Mouse (Mus musculus) heart, postnatal 0 days (tissue): ENCODE data around the gene March5. TPM values are rescaled to one million over a fixed set of nuclear protein-coding genes. Genes with fewer than 3 reads are reported as not detected.
"Not testable (repeated sequence)": the region's sequence is repeated elsewhere in the genome, so short reads cannot be mapped to it uniquely, and the experiment has no call there.

Experiments used
- ATAC-seq: fragments of 200-750 bp; cut with Nextera tagmentation; 2 replicates; pipeline ENCODE4 v1.8.0; 2017; ENCODE audit warnings: low read depth, moderate number of reproducible peaks, moderate library complexity; ENCODE audit not compliant: insufficient read depth
- DNase-seq: peaks from one replicate; pipeline ENCODE4 v3.0.0-alpha.2; 2016; ENCODE audit warnings: low spot score
- H3K27ac ChIP-seq: fragments of 300-500 bp; sonication (generic); 2 replicates; pipeline ENCODE4 v1.5.1; 2014; ENCODE audit warnings: low read depth, mild to moderate bottlenecking
- H3K27me3 ChIP-seq: fragments of 300-500 bp; sonication (generic); 2 replicates; pipeline ENCODE4 v1.6.1; 2014; ENCODE audit warnings: low read length, mixed read lengths; ENCODE audit not compliant: control insufficient read depth, insufficient read depth
- H3K36me3 ChIP-seq: fragments of 300-500 bp; sonication (generic); replicated peaks from 2 replicates; pipeline ENCODE4 v1.6.1; 2014; ENCODE audit warnings: low read length, mixed read lengths; ENCODE audit not compliant: control insufficient read depth, insufficient read depth
- H3K4me1 ChIP-seq: fragments of 300-500 bp; sonication (generic); 2 replicates; pipeline ENCODE4 v1.6.1; 2014; ENCODE audit warnings: antibody characterized with exemption; ENCODE audit not compliant: control insufficient read depth, insufficient read depth
- H3K4me2 ChIP-seq: fragments of 300-500 bp; sonication (generic); 2 replicates; pipeline ENCODE4 v1.6.1; 2014; ENCODE audit warnings: low read depth, mild to moderate bottlenecking, low read length, moderate library complexity
- H3K4me3 ChIP-seq: fragments of 300-500 bp; sonication (generic); 2 replicates; pipeline ENCODE4 v1.5.1; 2014; ENCODE audit warnings: low read depth, low read length
- H3K9ac ChIP-seq: fragments of 300-500 bp; sonication (generic); replicated peaks from 2 replicates; pipeline ENCODE4 v1.6.1; 2014; ENCODE audit warnings: low read depth, low read length, mixed read lengths
- H3K9me3 ChIP-seq: fragments of 300-500 bp; sonication (generic); replicated peaks from 2 replicates; pipeline ENCODE4 v1.6.1; 2016; ENCODE audit warnings: low read length; ENCODE audit not compliant: control insufficient read depth
- CTCF ChIP-seq: IDR thresholded peaks from 2 replicates; pipeline ENCODE4 v1.5.1; 2016; ENCODE audit warnings: antibody characterized with exemption, control low read depth, low read depth
- EP300 ChIP-seq: IDR thresholded peaks from 2 replicates; pipeline ENCODE4 v1.6.1; 2016; ENCODE audit warnings: antibody characterized with exemption, low read depth
- WGBS: fragments of 180-500 bp; shearing (Covaris S2); extraction: QIAGEN DNeasy Blood & Tissue Kit; methylation state at CpG from one replicate; pipeline ENCODE4 v1.1.7; 2014; 5-methylcytosine and 5-hydroxymethylcytosine counted together
- polyA plus RNA-seq: library from polyadenylated mRNA; unstranded; fragments of >200 nt; fragmentation: Nextera tagmentation; extraction: Ambion mirVana; gene quantifications from 2 replicates; pipeline ENCODE4 v1.2.1, GENCODE M21; 2015
- total RNA-seq: library from RNA; depleted of rRNA; stranded (reverse); fragments of >200 nt; gene quantifications from 2 replicates; pipeline ENCODE4 v1.2.3, GENCODE M21; 2014; ENCODE audit warnings: low replicate concordance

The March5 gene
- total and polyA plus RNA-seq, 2 experiments from 2014 or later: 80.9 to 82.5 TPM

- Histone ChIP-seq H3K27ac (no peak overlapping the region), H3K4me2 (peak overlapping the region; percentile 86), H3K4me3 (peak overlapping the region; percentile 98; the same call in 1 of the 2 replicates), H3K9ac (no peak overlapping the region), H3K9me3 (no peaks in the 10 kb centered on the region), H3K36me3 (peaks cover 30% of the 10 kb centered on the region), H3K27me3 (no peaks in the 10 kb centered on the region), H3K4me1 (peaks cover 13% of the 10 kb centered on the region)
- peak; percentile 36; the same call in 1 of the 2 replicates for TF ChIP-seq CTCF
- TF ChIP-seq EP300: no peak
- no peak for DNase-seq
- no peak for ATAC-seq
- WGBS: 76% methylated on average over 8 of the region's 8 CpGs
Observed at GRCm38 (mm10) chr19:37209467-37210128, 2.3 kb downstream of the March5 start.

- H3K4me3 ChIP-seq: no peak overlapping the region
- H3K4me2 ChIP-seq: no peak overlapping the region
- no peak overlapping the region for H3K27ac ChIP-seq
- peaks cover 33% of the 10 kb centered on the region for H3K36me3 ChIP-seq
- WGBS: 87% methylated on average over 4 of the region's 4 CpGs
- no peak for ATAC-seq
- H3K9me3 ChIP-seq: no peaks in the 10 kb centered on the region
- no peak for DNase-seq
- H3K27me3 ChIP-seq: no peaks in the 10 kb centered on the region
- no peak overlapping the region for H3K9ac ChIP-seq
- H3K4me1 ChIP-seq: peaks cover 21% of the 10 kb centered on the region
- TF ChIP-seq EP300: no peak
- no peak for TF ChIP-seq CTCF
Observed at GRCm38 (mm10) chr19:37210457-37210856, 3.1 kb downstream of the March5 start.

GRCm38 (mm10) chr19:37211416-37211815, 4.1 kb downstream of the March5 start:
- Histone ChIP-seq H3K9ac (no peak overlapping the region), H3K4me3 (no peak overlapping the region), H3K9me3 (no peaks in the 10 kb centered on the region), H3K4me1 (peaks cover 27% of the 10 kb centered on the region), H3K27ac (no peak overlapping the region), H3K4me2 (no peak overlapping the region), H3K27me3 (no peaks in the 10 kb centered on the region), H3K36me3 (peaks cover 36% of the 10 kb centered on the region)
- no peak for TF ChIP-seq EP300
- TF ChIP-seq CTCF: no peak
- DNase-seq (no peak), ATAC-seq (no peak)
- WGBS: 63% methylated on average over 3 of the region's 3 CpGs

GRCm38 (mm10) chr19:37214711-37215110, 7.4 kb downstream of the March5 start:
- H3K9ac ChIP-seq: no peak overlapping the region
- no peaks in the 10 kb centered on the region for H3K27me3 ChIP-seq
- H3K4me3 ChIP-seq: no peak overlapping the region; the same call in 1 of the 2 replicates
- ATAC-seq (no peak), DNase-seq (peak; percentile 54)
- peak overlapping the region; percentile 53; the same call in 1 of the 2 replicates for H3K27ac ChIP-seq
- H3K9me3 ChIP-seq: no peaks in the 10 kb centered on the region
- peak overlapping the region; percentile 38 for H3K4me2 ChIP-seq
- 6% methylated on average over 2 of the region's 2 CpGs for WGBS
- TF ChIP-seq EP300 (no peak), CTCF (no peak)
- peaks cover 62% of the 10 kb centered on the region for H3K36me3 ChIP-seq
- H3K4me1 ChIP-seq: peaks cover 14% of the 10 kb centered on the region

GRCm38 (mm10) chr19:37225197-37225862, 18.0 kb downstream of the March5 start:
- H3K27me3 ChIP-seq: no peaks in the 10 kb centered on the region
- H3K27ac ChIP-seq: no peak overlapping the region
- WGBS: 53% methylated on average over 6 of the region's 6 CpGs
- DNase-seq: no peak
- H3K4me2 ChIP-seq: no peak overlapping the region
- H3K36me3 ChIP-seq: peaks cover 28% of the 10 kb centered on the region
- TF ChIP-seq EP300: no peak
- TF ChIP-seq CTCF: no peak
- H3K9me3 ChIP-seq: no peaks in the 10 kb centered on the region
- H3K4me1 ChIP-seq: no peaks in the 10 kb centered on the region
- ATAC-seq: no peak
- H3K9ac ChIP-seq: no peak overlapping the region
- no peak overlapping the region for H3K4me3 ChIP-seq

DNA sequence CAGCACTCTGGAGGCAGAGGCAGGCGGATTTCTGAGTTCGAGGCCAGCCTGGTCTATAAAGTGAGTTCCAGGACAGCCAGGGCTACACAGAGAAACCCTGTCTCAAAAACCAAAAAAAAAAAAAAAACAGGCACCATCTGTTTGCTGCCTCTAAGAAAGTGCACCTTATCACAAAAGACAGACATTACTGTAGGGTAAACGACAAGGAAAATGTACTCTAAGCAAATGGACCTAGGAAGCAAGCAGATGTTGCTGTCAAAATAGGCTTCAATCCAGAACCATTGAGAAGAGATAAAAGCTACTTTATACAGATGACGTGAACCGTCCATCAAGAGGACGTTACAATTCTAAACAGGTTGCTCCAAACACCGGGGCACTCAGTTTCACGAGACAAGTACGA, 25.3 kb downstream of the March5 start:
- H3K4me3 ChIP-seq, DNase-seq, H3K9me3 ChIP-seq, H3K36me3 ChIP-seq, H3K27ac ChIP-seq, H3K4me1 ChIP-seq, H3K4me2 ChIP-seq, ATAC-seq, H3K9ac ChIP-seq: not testable (repeated sequence)
- H3K27me3 ChIP-seq: peaks cover 32% of the 10 kb centered on the region
- WGBS: 69% methylated on average over 9 of the region's 9 CpGs
